Mouse (Mus musculus): Measurements from ENCODE around the gene Setdb1. TPM values are rescaled to one million over a fixed set of nuclear protein-coding genes. Genes with fewer than 3 reads are reported as not detected.

Gene Setdb1
- polyA plus RNA-seq, 1 experiment from 2014 or later, result 39.3 TPM

GRCm38 (mm10) chr3:95328803-95329404, 28.1 kb downstream of the Setdb1 start:
- Histone ChIP-seq H3K4me3 (ENCODE audit: low read depth, low read length) (no peak overlapping the region), H3K9ac (ENCODE audit: low read depth, low read length) (no peak overlapping the region), H3K4me2 (ENCODE audit: low read depth, low read length) (no peak overlapping the region), H3K27me3 (replicated peaks; ENCODE audit: control insufficient read depth, insufficient read depth, low read length) (no peaks in the 10 kb centered on the region), H3K9me3 (ENCODE audit: control insufficient read depth, low read length) (no peaks in the 10 kb centered on the region), H3K36me3 (ENCODE audit: control insufficient read depth, insufficient read depth, low read length) (peaks cover 98% of the 10 kb centered on the region), H3K27ac (replicated peaks; ENCODE audit: low read depth, low read length) (no peak overlapping the region), H3K4me1 (ENCODE audit: control insufficient read depth, insufficient read depth, low read length) (no peaks in the 10 kb centered on the region)
- 87% methylated on average over 1 of the region's 1 CpGs for WGBS
- DNase-seq (ENCODE audit: low spot score), result no peak
- ATAC-seq (ENCODE audit: low read depth), result no peak

GRCm38 (mm10) chr3:95324454-95325144, 32.4 kb downstream of the Setdb1 start:
- Histone ChIP-seq H3K4me3 (ENCODE audit: low read depth, low read length) (no peak overlapping the region), H3K27me3 (replicated peaks; ENCODE audit: control insufficient read depth, insufficient read depth, low read length) (no peaks in the 10 kb centered on the region), H3K4me1 (ENCODE audit: control insufficient read depth, insufficient read depth, low read length) (no peaks in the 10 kb centered on the region), H3K27ac (replicated peaks; ENCODE audit: low read depth, low read length) (no peak overlapping the region), H3K36me3 (ENCODE audit: control insufficient read depth, insufficient read depth, low read length) (peaks cover 99% of the 10 kb centered on the region), H3K4me2 (ENCODE audit: low read depth, low read length) (no peak overlapping the region), H3K9ac (ENCODE audit: low read depth, low read length) (no peak overlapping the region), H3K9me3 (ENCODE audit: control insufficient read depth, low read length) (no peaks in the 10 kb centered on the region)
- DNase-seq (ENCODE audit: low spot score) (no peak), ATAC-seq (ENCODE audit: low read depth) (no peak)
- WGBS, result 91% methylated on average over 6 of the region's 6 CpGs

DNA sequence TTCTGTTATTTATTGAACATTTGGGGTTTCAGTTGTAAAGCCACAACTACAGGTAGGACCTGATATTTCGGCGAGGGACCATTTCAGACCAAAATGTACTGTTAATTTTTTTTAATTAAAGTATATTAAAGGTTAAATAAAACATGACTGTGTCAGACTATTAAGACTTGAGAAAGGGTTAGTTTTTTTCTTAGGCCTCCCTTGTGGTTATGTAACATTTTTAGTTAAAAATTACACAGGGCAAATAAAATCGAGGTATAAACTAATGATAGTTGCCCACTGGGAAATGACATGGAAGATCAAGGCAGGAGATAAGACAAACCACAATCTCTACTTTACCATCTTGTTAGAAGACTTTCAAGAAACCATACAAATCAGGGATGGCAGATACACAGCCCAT, 33.6 kb downstream of the Setdb1 start:
- no peak overlapping the region for H3K4me3 ChIP-seq (ENCODE audit: low read depth, low read length)
- DNase-seq (ENCODE audit: low spot score) (no peak), ATAC-seq (ENCODE audit: low read depth) (no peak)
- H3K9ac ChIP-seq (ENCODE audit: low read depth, low read length), result no peak overlapping the region
- no peaks in the 10 kb centered on the region for H3K9me3 ChIP-seq (ENCODE audit: control insufficient read depth, low read length)
- H3K36me3 ChIP-seq (ENCODE audit: control insufficient read depth, insufficient read depth, low read length), result peaks cover 98% of the 10 kb centered on the region
- no peaks in the 10 kb centered on the region for H3K4me1 ChIP-seq (ENCODE audit: control insufficient read depth, insufficient read depth, low read length)
- H3K4me2 ChIP-seq (ENCODE audit: low read depth, low read length), result no peak overlapping the region
- no peaks in the 10 kb centered on the region for H3K27me3 ChIP-seq (replicated peaks; ENCODE audit: control insufficient read depth, insufficient read depth, low read length)
- WGBS, result 90% methylated on average over 3 of the region's 3 CpGs
- H3K27ac ChIP-seq (replicated peaks; ENCODE audit: low read depth, low read length), result no peak overlapping the region

DNA sequence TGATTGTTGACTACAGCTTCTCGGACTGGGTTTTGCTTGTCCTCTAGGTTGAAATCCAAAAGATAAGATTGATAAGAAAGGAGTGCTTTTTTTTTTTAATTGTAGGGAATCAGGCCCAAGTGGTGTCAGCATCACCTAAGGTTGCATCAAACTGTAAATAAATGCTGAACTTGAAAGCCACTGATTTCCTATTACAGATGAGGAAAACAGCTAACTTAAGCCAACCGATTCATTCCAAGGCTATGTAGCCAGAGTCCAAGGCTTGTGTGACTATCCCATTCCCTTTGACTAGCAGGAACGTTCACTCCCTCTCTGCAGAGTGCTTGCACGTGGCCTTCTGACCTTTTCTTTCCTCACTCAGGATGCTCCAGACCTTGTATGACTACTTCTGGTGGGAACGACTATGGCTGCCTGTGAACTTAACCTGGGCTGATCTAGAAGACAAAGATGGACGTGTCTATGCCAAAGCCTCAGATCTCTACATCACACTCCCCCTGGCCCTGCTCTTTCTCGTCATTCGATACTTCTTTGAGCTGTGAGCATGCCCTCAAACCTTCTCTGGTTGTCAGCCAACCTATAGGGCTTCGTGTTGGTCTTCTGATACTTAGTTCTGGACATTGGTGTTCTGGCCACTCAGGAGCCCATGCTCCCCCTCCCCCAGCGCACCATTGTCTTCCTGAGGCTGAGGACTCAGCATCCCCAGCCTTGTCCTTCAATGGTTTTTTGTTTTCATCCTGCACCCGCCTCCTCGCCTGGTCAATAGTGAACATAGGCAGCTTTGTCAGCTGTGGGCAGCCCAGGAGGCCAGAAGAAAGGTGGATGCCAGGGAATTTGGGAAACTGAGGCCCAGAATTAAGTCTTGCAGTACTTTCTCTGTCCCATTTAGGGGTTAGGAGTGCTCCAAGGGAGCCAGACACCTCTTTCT, 37.0 kb downstream of the Setdb1 start:
- H3K4me2 ChIP-seq (ENCODE audit: low read depth, low read length), result no peak overlapping the region
- H3K4me3 ChIP-seq (ENCODE audit: low read depth, low read length), result no peak overlapping the region
- DNase-seq (ENCODE audit: low spot score), result no peak
- H3K4me1 ChIP-seq (ENCODE audit: control insufficient read depth, insufficient read depth, low read length), result peaks cover 12% of the 10 kb centered on the region
- no peaks in the 10 kb centered on the region for H3K27me3 ChIP-seq (replicated peaks; ENCODE audit: control insufficient read depth, insufficient read depth, low read length)
- ATAC-seq (ENCODE audit: low read depth), result no peak
- H3K9me3 ChIP-seq (ENCODE audit: control insufficient read depth, low read length), result no peaks in the 10 kb centered on the region
- H3K36me3 ChIP-seq (ENCODE audit: control insufficient read depth, insufficient read depth, low read length), result peaks cover 64% of the 10 kb centered on the region
- H3K27ac ChIP-seq (replicated peaks; ENCODE audit: low read depth, low read length), result no peak overlapping the region
- WGBS, result 68% methylated on average over 12 of the region's 12 CpGs
- no peak overlapping the region for H3K9ac ChIP-seq (ENCODE audit: low read depth, low read length)

DNA sequence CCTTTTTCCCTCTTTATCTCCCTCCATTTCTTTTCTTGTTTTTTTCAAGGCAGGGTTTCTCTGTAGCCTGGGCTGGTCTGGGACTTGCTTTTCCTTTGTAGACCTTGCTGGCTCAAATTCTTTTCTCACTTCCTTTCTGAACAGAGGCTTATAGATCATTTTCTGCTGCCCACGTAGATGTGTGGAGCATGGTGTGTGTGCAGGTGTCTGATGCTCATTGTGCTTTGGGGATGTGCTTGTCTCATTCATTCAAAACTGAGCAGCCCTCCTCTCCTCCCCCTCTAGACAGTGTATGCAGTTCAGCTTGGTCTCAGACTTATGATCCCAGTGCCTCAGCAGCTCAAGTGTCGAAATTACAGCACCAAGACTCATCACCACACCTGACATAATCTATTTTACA, 37.9 kb downstream of the Setdb1 start:
- no peak overlapping the region for H3K4me2 ChIP-seq (ENCODE audit: low read depth, low read length)

GRCm38 (mm10) chr3:95318548-95318947, 38.5 kb downstream of the Setdb1 start:
- Histone ChIP-seq H3K36me3 (ENCODE audit: control insufficient read depth, insufficient read depth, low read length) (peaks cover 49% of the 10 kb centered on the region), H3K4me3 (ENCODE audit: low read depth, low read length) (no peak overlapping the region), H3K9me3 (ENCODE audit: control insufficient read depth, low read length) (no peaks in the 10 kb centered on the region), H3K9ac (ENCODE audit: low read depth, low read length) (no peak overlapping the region), H3K27me3 (replicated peaks; ENCODE audit: control insufficient read depth, insufficient read depth, low read length) (no peaks in the 10 kb centered on the region), H3K4me1 (ENCODE audit: control insufficient read depth, insufficient read depth, low read length) (peaks cover 12% of the 10 kb centered on the region), H3K4me2 (ENCODE audit: low read depth, low read length) (no peak overlapping the region), H3K27ac (replicated peaks; ENCODE audit: low read depth, low read length) (no peak overlapping the region)
- ATAC-seq (ENCODE audit: low read depth), result no peak
- 55% methylated on average over 6 of the region's 6 CpGs for WGBS
- no peak for DNase-seq (ENCODE audit: low spot score)

More for the DNA sequence above, 37.9 kb downstream of the Setdb1 start:
- Histone ChIP-seq H3K9ac (ENCODE audit: low read depth, low read length) (0 out of 2 replicates have a peak overlapping the region, but pooled peaks have one; percentile 10), H3K9me3 (ENCODE audit: control insufficient read depth, low read length) (no peaks in the 10 kb centered on the region), H3K36me3 (ENCODE audit: control insufficient read depth, insufficient read depth, low read length) (peaks cover 55% of the 10 kb centered on the region), H3K4me1 (ENCODE audit: control insufficient read depth, insufficient read depth, low read length) (peaks cover 12% of the 10 kb centered on the region), H3K4me3 (ENCODE audit: low read depth, low read length) (no peak overlapping the region), H3K27ac (replicated peaks; ENCODE audit: low read depth, low read length) (no peak overlapping the region), H3K27me3 (replicated peaks; ENCODE audit: control insufficient read depth, insufficient read depth, low read length) (no peaks in the 10 kb centered on the region)
- WGBS, result 67% methylated on average over 2 of the region's 2 CpGs
- ATAC-seq (ENCODE audit: low read depth) (no peak), DNase-seq (ENCODE audit: low spot score) (no peak)

DNA sequence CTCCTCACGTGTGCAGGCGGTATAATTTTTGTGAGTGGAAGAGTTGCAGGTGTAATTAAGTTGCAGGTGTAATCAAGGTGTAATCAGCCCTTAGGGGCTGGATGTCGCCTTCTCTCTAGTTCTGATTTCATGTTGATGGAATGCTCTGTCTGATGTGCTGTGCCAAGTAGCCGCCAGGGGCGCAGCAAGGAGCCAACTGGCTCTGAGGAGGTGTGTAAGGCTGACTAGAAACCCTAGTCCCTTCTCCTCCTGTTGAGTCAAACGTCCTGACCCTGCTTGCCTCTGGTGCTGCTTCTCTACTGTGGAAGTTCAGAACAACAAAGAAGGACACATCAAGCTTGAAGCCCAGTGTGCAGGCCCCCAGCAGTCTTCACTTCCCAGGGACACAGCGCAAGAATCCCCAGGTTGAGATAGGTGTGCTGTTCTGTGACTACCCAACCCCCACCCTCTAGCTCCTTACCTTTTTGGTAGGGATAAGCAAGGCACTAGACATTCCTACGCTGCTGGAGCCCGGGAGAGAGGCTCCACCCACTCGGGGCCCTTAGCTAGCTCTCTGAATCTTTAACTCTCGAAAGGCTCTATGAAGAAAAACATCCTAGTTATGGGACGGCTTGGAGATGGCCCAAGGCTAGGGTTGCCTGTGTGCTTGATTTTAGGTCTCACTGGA, 39.5 kb downstream of the Setdb1 start:
- Histone ChIP-seq H3K9ac (ENCODE audit: low read depth, low read length) (0 out of 2 replicates have a peak overlapping the region, but pooled peaks have one; percentile 26), H3K9me3 (ENCODE audit: control insufficient read depth, low read length) (no peaks in the 10 kb centered on the region), H3K4me3 (ENCODE audit: low read depth, low read length) (peak overlapping the region; percentile 17), H3K27ac (replicated peaks; ENCODE audit: low read depth, low read length) (no peak overlapping the region; the same call in 1 of the 2 replicates), H3K4me1 (ENCODE audit: control insufficient read depth, insufficient read depth, low read length) (peaks cover 12% of the 10 kb centered on the region), H3K27me3 (replicated peaks; ENCODE audit: control insufficient read depth, insufficient read depth, low read length) (no peaks in the 10 kb centered on the region), H3K4me2 (ENCODE audit: low read depth, low read length) (peak overlapping the region; percentile 37), H3K36me3 (ENCODE audit: control insufficient read depth, insufficient read depth, low read length) (peaks cover 40% of the 10 kb centered on the region)
- ATAC-seq (ENCODE audit: low read depth) (no peak; the same call in 1 of the 2 replicates), DNase-seq (ENCODE audit: low spot score) (peak; percentile 69)
- WGBS, result 16% methylated on average over 12 of the region's 12 CpGs

Data from embryonic facial prominence, embryonic 14.5 days (tissue).